Comparison of ENCODE assay signal across 8 mouse cellular contexts in genomic region chr8:120113306-120113705, GRCm38 (mm10). TPM values are rescaled to one million over a fixed set of nuclear protein-coding genes. Genes with fewer than 3 reads are reported as not detected.
DNase-seq lines count a peak whose midpoint lies in the region; ATAC-seq lines count a peak whose summit lies in the region.

No protein-coding gene starts in this region.

- H3K27me3 ChIP-seq in neural tube, embryonic 11.5 days (ENCODE audit: control insufficient read depth, insufficient read depth, low read length): peaks cover 15% of the 10 kb centered on the region
- H3K27me3 ChIP-seq in embryonic facial prominence, embryonic 10.5 days (replicated peaks; ENCODE audit: low read depth, poor library complexity, severe bottlenecking): peaks cover 62% of the 10 kb centered on the region
- peaks cover 41% of the 10 kb centered on the region for H3K27me3 ChIP-seq in limb, embryonic 15.5 days
- peaks cover 7% of the 10 kb centered on the region; the same call in 1 of the 2 replicates for H3K27me3 ChIP-seq in midbrain, embryonic 14.5 days (ENCODE audit: control insufficient read depth, insufficient read depth, low read length)

- peaks cover 5% of the 10 kb centered on the region for H3K4me1 ChIP-seq in neural tube, embryonic 11.5 days (ENCODE audit: control insufficient read depth, insufficient read depth, low read length)
- peaks cover 20% of the 10 kb centered on the region for H3K4me1 ChIP-seq in embryonic facial prominence, embryonic 10.5 days
- peaks cover 13% of the 10 kb centered on the region for H3K4me1 ChIP-seq in limb, embryonic 15.5 days
- H3K4me1 ChIP-seq in midbrain, embryonic 14.5 days (ENCODE audit: control insufficient read depth, insufficient read depth, low read length): peaks cover 14% of the 10 kb centered on the region

- peak overlapping the region; percentile 67 for H3K27ac ChIP-seq in neural tube, embryonic 11.5 days (ENCODE audit: low read depth, low read length)
- H3K27ac ChIP-seq in embryonic facial prominence, embryonic 10.5 days (replicated peaks): peak overlapping the region; percentile 85
- H3K27ac ChIP-seq in limb, embryonic 15.5 days: peak overlapping the region; percentile 90
- peak overlapping the region; percentile 82 for H3K27ac ChIP-seq in midbrain, embryonic 14.5 days (replicated peaks; ENCODE audit: low read depth, low read length)

- no peaks in the 10 kb centered on the region for H3K9me3 ChIP-seq in neural tube, embryonic 11.5 days (ENCODE audit: control insufficient read depth, low read length)
- H3K9me3 ChIP-seq in embryonic facial prominence, embryonic 10.5 days: no peaks in the 10 kb centered on the region
- no peaks in the 10 kb centered on the region for H3K9me3 ChIP-seq in limb, embryonic 15.5 days
- no peaks in the 10 kb centered on the region for H3K9me3 ChIP-seq in midbrain, embryonic 14.5 days (ENCODE audit: control insufficient read depth, low read length)

- intact Hi-C loops in heart, postnatal 14 days (cut with DNase I): no loop called here
- intact Hi-C loops in left cerebral cortex, postnatal 25 days (cut with DNase I): no loop called here

- H3K4me3 ChIP-seq in neural tube, embryonic 11.5 days (ENCODE audit: low read depth, low read length): peak overlapping the region; percentile 59
- H3K4me3 ChIP-seq in embryonic facial prominence, embryonic 10.5 days: peak overlapping the region; percentile 67
- H3K4me3 ChIP-seq in limb, embryonic 15.5 days: peak overlapping the region; percentile 71
- H3K4me3 ChIP-seq in midbrain, embryonic 14.5 days (replicated peaks; ENCODE audit: low read depth, low read length): peak overlapping the region; percentile 40

- no peak for DNase-seq in neural tube, embryonic 11.5 days (ENCODE audit: low spot score)
- DNase-seq in neural tube, embryonic 10.5 days (ENCODE audit: extremely low spot score, low spot score): no peak
- no peak for DNase-seq in embryonic facial prominence, embryonic 10.5 days (ENCODE audit: low spot score)
- peak; percentile 55 to 63 for DNase-seq in heart, postnatal 14 days
- no peak for DNase-seq in midbrain, embryonic 14.5 days
- no peak for DNase-seq in left cerebral cortex, postnatal 25 days (ENCODE audit: low spot score in 2 of 2)
- no peak for DNase-seq in MN1 (ENCODE audit: low spot score)

- H3K4me2 ChIP-seq in neural tube, embryonic 11.5 days (ENCODE audit: low read depth): peak overlapping the region; percentile 83
- peak overlapping the region; percentile 98 for H3K4me2 ChIP-seq in limb, embryonic 15.5 days
- peak overlapping the region; percentile 66 for H3K4me2 ChIP-seq in midbrain, embryonic 14.5 days (ENCODE audit: low read length)

- H3K9ac ChIP-seq in neural tube, embryonic 11.5 days (ENCODE audit: low read length): peak overlapping the region; percentile 57
- peak overlapping the region; percentile 44; the same call in 1 of the 2 replicates for H3K9ac ChIP-seq in limb, embryonic 15.5 days
- peak overlapping the region; percentile 53 for H3K9ac ChIP-seq in midbrain, embryonic 14.5 days (replicated peaks; ENCODE audit: low read length)

- peak; percentile 20; the same call in 1 of the 2 replicates for ATAC-seq in neural tube, embryonic 11.5 days (ENCODE audit: insufficient read depth, low FRiP score, low TSS enrichment)
- no peak for ATAC-seq in limb, embryonic 15.5 days (ENCODE audit: insufficient number of reproducible peaks, low FRiP score, low TSS enrichment, low read depth)
- ATAC-seq in midbrain, embryonic 14.5 days (ENCODE audit: low FRiP score, low TSS enrichment): no peak

- H3K36me3 ChIP-seq in neural tube, embryonic 11.5 days (ENCODE audit: control insufficient read depth, insufficient read depth, low read length): no peaks in the 10 kb centered on the region
- H3K36me3 ChIP-seq in embryonic facial prominence, embryonic 10.5 days (replicated peaks): no peaks in the 10 kb centered on the region
- H3K36me3 ChIP-seq in limb, embryonic 15.5 days: no peaks in the 10 kb centered on the region
- H3K36me3 ChIP-seq in midbrain, embryonic 14.5 days (ENCODE audit: control insufficient read depth, insufficient read depth, low read length): no peaks in the 10 kb centered on the region

- 4% methylated on average over 10 of the region's 10 CpGs for WGBS in neural tube, embryonic 11.5 days
- WGBS in embryonic facial prominence, embryonic 10.5 days: 6% methylated on average over 10 of the region's 10 CpGs
- WGBS in limb, embryonic 15.5 days: 5% methylated on average over 10 of the region's 10 CpGs
- 3% methylated on average over 10 of the region's 10 CpGs for WGBS in midbrain, embryonic 14.5 days

RNA-seq across cellular contexts. Expression of gene 6430548M08Rik, which starts 0.6 kb away (rescaled TPM):
- 12.0 and 13.7 TPM in 2 replicates for polyA plus RNA-seq in neural tube, embryonic 11.5 days (2014; fragmentation: Nextera tagmentation; extraction: Ambion mirVana)
- polyA plus RNA-seq in embryonic facial prominence, embryonic 10.5 days (2016; fragmentation: Nextera tagmentation; extraction: Ambion mirVana): 3.1 and 3.4 TPM in 2 replicates
- 10 to 100 TPM; 11.7 to 13.3 TPM for total RNA-seq in heart, postnatal 14 days (2021)
- 7.6 and 8.7 TPM in 2 replicates for polyA plus RNA-seq in limb, embryonic 15.5 days (2015; fragmentation: Nextera tagmentation; extraction: Ambion mirVana)
- 35.5 and 38.8 TPM in 2 replicates for polyA plus RNA-seq in midbrain, embryonic 14.5 days (2014; fragmentation: Nextera tagmentation; extraction: Ambion mirVana)
- 100 to 1,000 TPM; 221 to 232 TPM for total RNA-seq in left cerebral cortex, postnatal 25 days (2021)

RNA-seq across cellular contexts. Expression of gene Zdhhc7, which starts 12.0 kb away (rescaled TPM):
- 33.0 and 33.9 TPM in 2 replicates for polyA plus RNA-seq in neural tube, embryonic 11.5 days (2014; fragmentation: Nextera tagmentation; extraction: Ambion mirVana)
- polyA plus RNA-seq in embryonic facial prominence, embryonic 10.5 days (2016; fragmentation: Nextera tagmentation; extraction: Ambion mirVana): 30.0 and 33.0 TPM in 2 replicates
- total RNA-seq in heart, postnatal 14 days (2021): 10 to 100 TPM; 41.5 to 42.2 TPM
- polyA plus RNA-seq in limb, embryonic 15.5 days (2015; fragmentation: Nextera tagmentation; extraction: Ambion mirVana): 32.7 and 32.8 TPM in 2 replicates
- 22.3 and 26.7 TPM in 2 replicates for polyA plus RNA-seq in midbrain, embryonic 14.5 days (2014; fragmentation: Nextera tagmentation; extraction: Ambion mirVana)
- total RNA-seq in left cerebral cortex, postnatal 25 days (2021): 10 to 100 TPM; 36.5 to 40.0 TPM

Comparison
In these comparisons a context has a peak if more than half of its experiments do, and no peak if none do; other contexts are left out.
1. DNase-seq: peak in heart, postnatal 14 days (2 of 2); none in neural tube, embryonic 11.5 days (single experiment), neural tube, embryonic 10.5 days (single experiment), embryonic facial prominence, embryonic 10.5 days (single experiment), midbrain, embryonic 14.5 days (single experiment), left cerebral cortex, postnatal 25 days (0 of 2) and MN1 (single experiment).
2. Peak in every context shown above with its lines, with median percentiles within 50 percentile points of each other: H3K27ac ChIP-seq, H3K4me2 ChIP-seq, H3K4me3 ChIP-seq and H3K9ac ChIP-seq.